Comparison of ENCODE assay signal across 9 mouse cellular contexts in the genomic region with DNA sequence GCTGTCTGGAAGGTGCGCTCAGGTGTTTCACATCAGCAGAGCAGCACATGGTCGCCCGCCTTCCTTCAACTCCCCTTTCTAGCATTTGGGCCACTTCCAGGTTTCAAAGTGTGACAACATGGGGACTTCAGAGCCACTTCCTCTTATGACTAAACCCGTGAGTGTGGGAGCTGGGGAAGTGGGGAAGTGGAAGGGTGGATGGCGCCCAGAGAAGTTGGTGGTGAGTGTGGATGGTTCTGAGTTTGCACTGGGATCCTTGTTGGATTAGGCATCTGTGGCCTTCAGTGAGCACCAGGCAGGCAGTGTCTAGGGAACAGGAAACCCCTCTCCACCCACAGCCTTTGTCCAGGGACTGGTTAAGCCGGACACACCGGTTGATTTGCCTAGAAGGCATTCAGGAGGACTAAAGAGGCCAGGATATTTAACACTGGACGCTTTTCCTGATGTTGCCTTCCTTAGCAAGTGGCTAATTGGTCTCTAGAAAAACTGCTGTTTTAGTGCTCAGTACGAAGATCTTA. TPM values are rescaled to one million over a fixed set of nuclear protein-coding genes. Genes with fewer than 3 reads are reported as not detected.
DNase-seq lines count a peak whose midpoint lies in the region; ATAC-seq and TF ChIP-seq lines count a peak whose summit lies in the region.
"Had no signal": no experiment of that assay in that cellular context is flagged by ENCODE, and none has a peak within 500 bp of the region (broad histone marks: within the 10 kb centered on the region; RNA-seq: fewer than 3 reads in every experiment).

No protein-coding gene starts in this region.

- peak; percentile 78; the same call in 1 of the 2 replicates for ATAC-seq in embryonic facial prominence, embryonic 14.5 days (ENCODE audit: low read depth)
- ATAC-seq in stomach, embryonic 14.5 days (ENCODE audit: insufficient number of reproducible peaks, insufficient read depth, low FRiP score, low read depth) = peak; percentile 72; the same call in 1 of the 2 replicates

- H3K9me3 ChIP-seq in embryonic facial prominence, embryonic 14.5 days (ENCODE audit: control insufficient read depth, low read length) = no peaks in the 10 kb centered on the region
- no peaks in the 10 kb centered on the region for H3K9me3 ChIP-seq in stomach, embryonic 14.5 days (ENCODE audit: control insufficient read depth, low read depth, low read length)
- H3K9me3 ChIP-seq: midbrain, embryonic 12.5 days had no signal

- no peak for TF ChIP-seq POLR2A in spleen, adult 2 months (IDR thresholded peaks at IDR 0.05; ENCODE audit: low read depth, low read length)

- H3K4me2 ChIP-seq in embryonic facial prominence, embryonic 14.5 days (ENCODE audit: low read depth, low read length) = no peak overlapping the region
- no peak overlapping the region for H3K4me2 ChIP-seq in stomach, embryonic 14.5 days (replicated peaks; ENCODE audit: low read depth, low read length)
- H3K4me2 ChIP-seq: midbrain, embryonic 12.5 days had no signal

- DNase-seq in spleen, adult 2 months (ENCODE audit: low read depth in 1 of 2, low spot score in 2 of 2) = peak in 1 of 2 experiments; percentile 31
- DNase-seq in spleen, postnatal 10 days (ENCODE audit: low spot score in 2 of 2) = no peak
- DNase-seq in embryonic facial prominence, embryonic 14.5 days (ENCODE audit: low spot score) = peak; percentile 67
- DNase-seq in kidney, postnatal 14 days = peak; percentile 60
- DNase-seq in layer of hippocampus, postnatal 10 days (ENCODE audit: low spot score in 2 of 2) = no peak
- no peak for DNase-seq in adrenal gland, adult 8-10 months
- DNase-seq in layer of hippocampus, postnatal 36 days = no peak

- no peaks in the 10 kb centered on the region for H3K27me3 ChIP-seq in spleen, adult 2 months (ENCODE audit: control insufficient read depth, insufficient read depth, low read length)
- no peaks in the 10 kb centered on the region for H3K27me3 ChIP-seq in embryonic facial prominence, embryonic 14.5 days (replicated peaks; ENCODE audit: control insufficient read depth, insufficient read depth, low read length)
- H3K27me3 ChIP-seq in stomach, embryonic 14.5 days (ENCODE audit: control insufficient read depth, insufficient read depth, low read length) = no peaks in the 10 kb centered on the region
- H3K27me3 ChIP-seq: midbrain, embryonic 12.5 days had no signal

- peak overlapping the region; percentile 49 for H3K27ac ChIP-seq in spleen, adult 2 months (ENCODE audit: insufficient read depth, low read length)
- no peak overlapping the region for H3K27ac ChIP-seq in embryonic facial prominence, embryonic 14.5 days (replicated peaks; ENCODE audit: low read depth, low read length)
- H3K27ac ChIP-seq in stomach, embryonic 14.5 days (ENCODE audit: low read length) = peak overlapping the region; percentile 44; the same call in 1 of the 2 replicates
- H3K27ac ChIP-seq: midbrain, embryonic 12.5 days had no signal

- no peak for TF ChIP-seq CTCF in spleen, adult 2 months (IDR thresholded peaks at IDR 0.05; ENCODE audit: extremely low read depth, insufficient read depth, insufficient read length, insufficient replicate concordance)

- no peaks in the 10 kb centered on the region for H3K36me3 ChIP-seq in spleen, adult 2 months (ENCODE audit: control insufficient read depth, insufficient read depth, low read length)
- no peaks in the 10 kb centered on the region for H3K36me3 ChIP-seq in embryonic facial prominence, embryonic 14.5 days (ENCODE audit: control insufficient read depth, insufficient read depth, low read length)
- no peaks in the 10 kb centered on the region for H3K36me3 ChIP-seq in stomach, embryonic 14.5 days (ENCODE audit: control insufficient read depth, insufficient read depth, low read length)
- H3K36me3 ChIP-seq: midbrain, embryonic 12.5 days had no signal

- H3K9ac ChIP-seq in embryonic facial prominence, embryonic 14.5 days (ENCODE audit: low read depth, low read length) = no peak overlapping the region
- H3K9ac ChIP-seq in stomach, embryonic 14.5 days (replicated peaks; ENCODE audit: low read depth, low read length) = no peak overlapping the region
- H3K9ac ChIP-seq: midbrain, embryonic 12.5 days had no signal

- no peak overlapping the region for H3K4me3 ChIP-seq in spleen, adult 2 months (ENCODE audit: extremely low read depth, insufficient read depth, insufficient read length)
- H3K4me3 ChIP-seq in embryonic facial prominence, embryonic 14.5 days (ENCODE audit: low read depth, low read length) = no peak overlapping the region
- no peak overlapping the region for H3K4me3 ChIP-seq in stomach, embryonic 14.5 days (ENCODE audit: low read depth, low read length)
- H3K4me3 ChIP-seq: midbrain, embryonic 12.5 days had no signal

- WGBS in spleen, adult 2 months = 48% methylated on average over 9 of the region's 9 CpGs
- 47% methylated on average over 9 of the region's 9 CpGs for WGBS in embryonic facial prominence, embryonic 14.5 days
- 51% methylated on average over 9 of the region's 9 CpGs for WGBS in stomach, embryonic 14.5 days

- peaks cover 45% of the 10 kb centered on the region for H3K4me1 ChIP-seq in spleen, adult 2 months (ENCODE audit: control insufficient read depth, insufficient read depth, insufficient read length)
- peaks cover 41% of the 10 kb centered on the region for H3K4me1 ChIP-seq in embryonic facial prominence, embryonic 14.5 days (ENCODE audit: control insufficient read depth, insufficient read depth, low read length)
- H3K4me1 ChIP-seq in stomach, embryonic 14.5 days (ENCODE audit: control insufficient read depth, insufficient read depth, low read length) = peaks cover 34% of the 10 kb centered on the region

RNA-seq across cellular contexts. Expression of a gene that starts 53.2 kb away (rescaled TPM):
- polyA plus RNA-seq in spleen, adult 2 months (2012; rRNA removed) = 15.4 and 16.6 TPM in 2 replicates
- 19.3 and 22.4 TPM in 2 replicates for polyA plus RNA-seq in embryonic facial prominence, embryonic 14.5 days (2014; fragmentation: Nextera tagmentation; extraction: Ambion mirVana)
- polyA plus RNA-seq in stomach, embryonic 14.5 days (2014; fragmentation: Nextera tagmentation; extraction: Ambion mirVana) = 23.2 and 30.1 TPM in 2 replicates
- total RNA-seq in layer of hippocampus, postnatal 10 days (2021) = 1 to 10 TPM; 7.6 to 8.8 TPM
- total RNA-seq in adrenal gland, adult 8-10 months (2022) = 10 to 100 TPM; 23.3 to 30.4 (median 30.2) TPM
- 1 to 10 TPM; 8.0 to 8.1 TPM for total RNA-seq in layer of hippocampus, postnatal 36 days (2021)

Comparison
In these comparisons a context has a peak if more than half of its experiments do, and no peak if none do; other contexts are left out.
1. DNase-seq: peak in embryonic facial prominence, embryonic 14.5 days (single experiment) and kidney, postnatal 14 days (single experiment); none in spleen, postnatal 10 days (0 of 2), layer of hippocampus, postnatal 10 days (0 of 2), adrenal gland, adult 8-10 months (single experiment) and layer of hippocampus, postnatal 36 days (0 of 2).